Mouse (Mus musculus): ENCODE data around the gene Tmco5. TPM values are rescaled to one million over a fixed set of nuclear protein-coding genes. Genes with fewer than 3 reads are reported as not detected.
A peak's percentile ranks its signal among the peaks of the same experiment; 100 is the strongest.

The Tmco5 gene
- not detected in 2 replicates for polyA plus RNA-seq (2016; fragmentation: Nextera tagmentation; extraction: Ambion mirVana)

DNA sequence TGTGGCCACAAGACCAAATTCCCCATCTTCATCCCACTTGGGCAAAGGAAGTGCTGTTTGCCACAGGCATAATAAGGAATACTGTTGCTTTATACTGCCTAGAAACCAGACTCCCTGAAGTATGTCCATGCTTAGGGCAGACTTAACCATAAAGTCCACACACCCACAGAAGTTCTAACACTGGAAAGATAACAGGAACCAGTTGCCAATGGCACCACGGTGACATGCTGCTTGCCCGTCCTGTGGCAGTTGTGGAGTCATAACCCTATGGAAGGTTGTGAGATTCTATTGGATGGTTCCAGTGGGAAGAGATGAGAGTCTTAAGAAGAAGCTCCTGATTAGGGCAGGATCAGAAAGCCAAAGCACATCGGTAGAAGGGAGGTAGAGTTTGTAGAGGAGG is at the start of gene Tmco5:
Gene Tmco5 (plus strand): TSS at position 301 of the 400 bp plus-strand sequence.
- no peak within 1 kb of the TSS for H3K4me3 ChIP-seq
- no peak for DNase-seq (ENCODE audit: low spot score)
- 84% methylated on average over 3 of the region's 3 CpGs for WGBS
- H3K27me3 ChIP-seq (ENCODE audit: insufficient read depth, poor library complexity, severe bottlenecking), result peaks cover 5% of the 10 kb centered on the region; the same call in 1 of the 2 replicates
- H3K36me3 ChIP-seq, result no peaks in the 10 kb centered on the region
- no peak within 1 kb of the TSS for H3K27ac ChIP-seq
- no peaks in the 10 kb centered on the region for H3K4me1 ChIP-seq
- H3K9me3 ChIP-seq, result no peaks in the 10 kb centered on the region

DNA sequence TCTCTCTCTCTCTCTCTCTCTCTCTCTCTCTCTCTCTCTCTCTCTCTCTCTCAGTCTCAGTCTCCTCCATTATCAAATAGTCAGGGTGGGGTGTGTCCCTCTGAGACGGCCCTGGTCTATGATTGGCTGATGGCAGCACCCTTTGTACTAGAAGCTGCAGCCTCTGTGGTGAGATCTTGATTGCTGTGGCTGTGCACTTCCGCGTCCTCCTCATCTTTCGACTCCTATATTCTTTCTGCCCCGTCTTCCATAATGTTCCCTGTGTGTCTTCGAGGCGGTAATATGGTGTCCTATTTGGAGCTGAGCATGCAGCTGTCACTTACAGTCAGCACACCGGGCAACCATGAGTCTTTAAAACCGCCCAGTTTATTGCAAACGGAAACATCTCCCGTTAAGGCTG is 46.6 kb upstream of the Tmco5 start:
- Histone ChIP-seq H3K27ac (no peak overlapping the region), H3K9me3 (no peaks in the 10 kb centered on the region), H3K27me3 (ENCODE audit: insufficient read depth, poor library complexity, severe bottlenecking) (no peaks in the 10 kb centered on the region), H3K4me1 (no peaks in the 10 kb centered on the region), H3K36me3 (no peaks in the 10 kb centered on the region), H3K4me3 (no peak overlapping the region)
- WGBS, result 73% methylated on average over 11 of the region's 11 CpGs
- DNase-seq (ENCODE audit: low spot score), result peak; percentile 53

DNA sequence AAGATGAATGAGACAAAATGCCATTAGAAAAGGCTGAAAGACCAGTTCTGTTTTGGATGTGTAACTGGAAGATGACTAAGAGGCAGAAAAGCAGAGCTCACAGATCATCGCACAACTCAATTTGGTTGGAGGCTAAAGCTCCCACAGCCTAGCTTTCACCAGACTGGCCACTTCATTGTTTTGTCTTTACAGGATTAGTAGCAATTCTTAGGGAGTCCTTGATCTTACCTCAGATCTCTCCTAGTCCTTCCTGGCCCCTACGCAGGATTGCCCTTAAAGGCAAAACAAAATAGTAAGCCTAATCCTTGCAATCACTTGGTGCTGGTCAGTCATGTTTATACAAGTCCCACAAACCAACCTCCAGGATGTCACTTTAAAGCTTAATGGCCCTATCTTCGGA is 40.7 kb upstream of the Tmco5 start:
- DNase-seq (ENCODE audit: low spot score), result peak; percentile 35
- Histone ChIP-seq H3K4me1 (no peaks in the 10 kb centered on the region), H3K27me3 (ENCODE audit: insufficient read depth, poor library complexity, severe bottlenecking) (no peaks in the 10 kb centered on the region), H3K4me3 (no peak overlapping the region), H3K27ac (no peak overlapping the region), H3K36me3 (no peaks in the 10 kb centered on the region), H3K9me3 (no peaks in the 10 kb centered on the region)
- WGBS, result 53% methylated on average over 3 of the region's 3 CpGs

DNA sequence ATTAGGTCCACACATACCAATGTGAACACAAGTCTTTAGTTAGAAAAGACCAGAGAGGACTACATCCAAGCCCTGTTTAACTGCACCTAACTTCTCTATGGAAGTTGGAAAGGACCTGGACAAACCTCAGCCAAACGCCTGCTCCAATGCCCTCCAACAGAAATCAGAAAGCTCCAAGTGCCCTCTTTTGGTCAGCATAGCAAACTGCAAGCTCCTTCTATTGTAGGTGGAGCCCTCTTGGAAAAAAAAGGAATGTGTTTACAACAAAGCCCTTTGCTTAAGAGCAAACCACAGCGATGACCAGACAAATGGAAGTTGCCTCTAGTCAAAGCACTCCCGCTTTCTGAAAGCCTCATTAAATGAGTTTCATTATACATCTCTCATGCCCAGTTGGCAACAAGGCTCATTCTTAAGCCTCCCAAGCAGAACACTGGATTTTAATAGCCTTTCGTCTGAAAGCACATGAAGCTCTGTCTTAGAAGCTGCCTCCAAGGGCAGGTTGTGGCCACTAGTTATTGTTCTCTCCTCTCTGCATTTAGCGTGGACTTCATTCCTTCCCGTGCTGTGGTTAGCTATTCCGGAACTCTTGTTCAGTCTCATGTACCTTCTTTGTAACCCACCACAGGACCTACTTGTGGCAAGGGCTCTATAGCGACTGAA is 39.8 kb upstream of the Tmco5 start:
- Histone ChIP-seq H3K4me1 (no peaks in the 10 kb centered on the region), H3K36me3 (no peaks in the 10 kb centered on the region), H3K9me3 (no peaks in the 10 kb centered on the region), H3K4me3 (no peak overlapping the region), H3K27ac (no peak overlapping the region), H3K27me3 (ENCODE audit: insufficient read depth, poor library complexity, severe bottlenecking) (no peaks in the 10 kb centered on the region)
- 40% methylated on average over 8 of the region's 8 CpGs for WGBS
- DNase-seq (ENCODE audit: low spot score), result peak; percentile 71

DNA sequence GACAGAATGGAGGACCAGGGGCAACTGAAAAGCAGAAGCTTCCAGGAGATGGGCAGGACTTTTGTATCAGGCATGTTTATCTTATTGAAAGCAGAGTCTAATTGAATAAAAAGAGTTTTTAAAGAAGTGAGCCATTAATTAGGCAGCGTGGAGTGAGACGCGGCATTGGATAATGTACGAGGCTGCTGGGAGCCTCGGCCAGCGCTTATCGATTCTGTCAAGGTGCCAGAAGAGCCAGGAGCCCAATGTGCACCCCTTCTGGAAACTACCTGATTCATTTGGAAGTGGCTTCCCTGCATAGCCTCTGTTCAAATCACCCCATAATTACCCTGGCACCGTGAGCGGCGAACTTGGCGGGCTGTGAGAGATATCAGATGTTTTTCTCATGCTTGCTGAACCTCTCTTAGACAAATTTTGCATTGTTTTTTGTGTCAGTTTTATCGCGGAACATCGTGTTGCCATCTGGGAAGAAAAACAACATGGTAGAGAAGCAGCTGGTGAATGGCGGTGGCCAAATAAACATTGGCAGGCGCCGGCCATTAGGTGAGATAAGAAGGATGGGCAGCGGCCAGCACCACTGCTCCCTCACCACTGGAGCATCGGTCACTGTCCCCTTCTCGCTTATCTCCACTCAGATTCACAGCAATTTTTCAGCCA is 28.4 kb upstream of the Tmco5 start:
- peak; percentile 56 for DNase-seq (ENCODE audit: low spot score)
- 65% methylated on average over 20 of the region's 20 CpGs for WGBS
- Histone ChIP-seq H3K27ac (no peak overlapping the region), H3K27me3 (ENCODE audit: insufficient read depth, poor library complexity, severe bottlenecking) (no peaks in the 10 kb centered on the region), H3K9me3 (no peaks in the 10 kb centered on the region), H3K4me1 (no peaks in the 10 kb centered on the region), H3K36me3 (no peaks in the 10 kb centered on the region), H3K4me3 (no peak overlapping the region)

DNA sequence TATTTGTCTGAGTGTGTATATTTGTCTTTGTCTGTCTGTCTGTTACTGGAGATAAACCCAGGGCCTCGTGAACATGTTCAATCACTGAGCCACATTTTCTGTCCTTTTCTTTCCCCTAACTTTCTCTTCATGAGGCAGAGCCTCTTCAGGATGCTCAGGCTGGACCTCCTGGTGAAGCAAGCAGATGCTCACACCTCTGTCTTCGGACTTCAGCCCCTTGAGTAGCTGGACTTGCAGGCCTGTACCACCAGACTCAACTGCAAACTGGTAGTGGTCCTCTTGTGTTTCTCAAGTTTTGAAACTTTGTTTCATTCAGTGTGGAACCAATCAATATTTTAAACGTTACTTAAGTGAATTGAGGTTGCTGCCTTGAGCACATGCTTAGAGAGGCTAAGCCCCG is 27.1 kb upstream of the Tmco5 start:
- WGBS, result 72% methylated on average over 4 of the region's 4 CpGs
- Histone ChIP-seq H3K36me3 (no peaks in the 10 kb centered on the region), H3K4me3 (no peak overlapping the region), H3K27me3 (ENCODE audit: insufficient read depth, poor library complexity, severe bottlenecking) (no peaks in the 10 kb centered on the region), H3K27ac (no peak overlapping the region), H3K4me1 (no peaks in the 10 kb centered on the region), H3K9me3 (no peaks in the 10 kb centered on the region)
- DNase-seq (ENCODE audit: low spot score), result peak; percentile 55

DNA sequence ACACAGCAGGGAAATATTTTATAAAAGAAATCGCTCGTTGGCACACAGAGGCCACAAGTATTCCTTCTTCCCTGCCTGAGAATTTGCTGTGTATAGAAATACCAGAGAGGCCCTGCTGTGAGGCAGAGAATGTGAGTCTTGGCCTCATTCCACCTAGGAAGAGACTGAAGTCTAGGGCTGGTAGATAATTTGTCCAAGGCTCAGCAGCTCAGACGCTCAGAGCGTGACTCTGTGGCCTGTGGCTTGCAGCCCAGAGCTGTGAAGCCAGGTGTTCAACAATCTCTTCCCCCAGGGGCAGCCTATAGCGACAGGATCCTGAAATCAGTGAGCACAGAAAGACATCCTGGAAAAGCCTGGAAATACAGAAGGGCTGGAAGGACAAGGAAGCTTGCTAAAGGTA is 26.2 kb upstream of the Tmco5 start:
- peak; percentile 68 for DNase-seq (ENCODE audit: low spot score)
- Histone ChIP-seq H3K27ac (no peak overlapping the region), H3K4me3 (no peak overlapping the region), H3K27me3 (ENCODE audit: insufficient read depth, poor library complexity, severe bottlenecking) (no peaks in the 10 kb centered on the region), H3K4me1 (no peaks in the 10 kb centered on the region), H3K9me3 (no peaks in the 10 kb centered on the region), H3K36me3 (no peaks in the 10 kb centered on the region)
- WGBS, result 56% methylated on average over 5 of the region's 5 CpGs

DNA sequence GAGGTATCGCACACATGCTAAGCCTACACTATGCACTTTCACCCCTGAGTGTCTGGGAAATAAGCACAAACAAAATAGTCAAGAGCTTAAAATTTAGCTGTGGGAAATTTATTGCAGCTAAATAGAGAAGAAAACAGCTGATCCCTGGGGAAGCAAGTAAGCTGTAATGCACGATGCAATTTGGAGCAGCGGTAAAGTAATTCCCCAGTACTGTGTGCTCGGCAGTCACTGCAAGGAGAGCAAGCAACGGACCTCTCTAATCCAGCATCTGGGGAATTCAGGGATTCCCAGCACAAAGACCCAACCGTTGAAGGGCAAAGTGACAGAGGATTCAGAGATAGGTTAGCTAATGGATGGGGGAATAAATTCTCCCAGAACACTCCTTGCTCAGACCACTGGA is 19.8 kb upstream of the Tmco5 start:
- 76% methylated on average over 6 of the region's 6 CpGs for WGBS

DNA sequence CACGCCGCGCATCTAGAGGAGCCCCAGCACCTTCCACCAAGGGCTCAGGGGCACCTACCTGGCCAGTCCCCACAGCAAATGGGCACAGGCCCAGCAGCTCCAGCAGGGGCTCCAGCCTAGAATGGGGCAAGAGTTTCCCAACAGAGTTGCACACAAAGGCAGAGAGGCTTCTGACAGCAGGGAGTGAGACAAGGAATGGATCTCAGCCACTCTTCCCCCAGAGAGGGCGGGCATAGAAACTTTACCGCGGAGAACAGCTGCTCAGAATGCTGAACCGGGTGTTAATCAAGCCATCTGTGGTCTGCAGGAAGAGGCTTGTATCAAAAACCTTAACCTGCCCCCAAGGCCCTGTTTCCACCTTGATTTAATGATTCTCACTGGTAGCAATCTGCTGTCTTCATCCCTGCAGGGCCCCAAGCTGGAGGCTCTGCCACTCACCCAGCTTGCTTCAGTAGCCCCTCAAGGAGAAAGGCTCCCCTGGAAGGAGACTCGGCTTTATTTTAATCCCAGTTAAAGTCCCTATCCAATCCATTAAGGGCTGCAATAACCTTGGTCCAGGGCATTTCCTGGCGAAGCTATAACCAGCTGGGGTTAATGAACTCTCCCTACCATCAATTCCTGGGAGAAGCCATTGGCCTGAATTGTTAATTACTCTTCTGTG is 1.4 kb upstream of the Tmco5 start:
- H3K27ac ChIP-seq, result no peak overlapping the region
- H3K9me3 ChIP-seq, result no peaks in the 10 kb centered on the region
- no peak overlapping the region for H3K4me3 ChIP-seq
- no peak for DNase-seq (ENCODE audit: low spot score)
- WGBS, result 38% methylated on average over 9 of the region's 9 CpGs
- H3K36me3 ChIP-seq, result no peaks in the 10 kb centered on the region
- H3K27me3 ChIP-seq (ENCODE audit: insufficient read depth, poor library complexity, severe bottlenecking), result peaks cover 5% of the 10 kb centered on the region; the same call in 1 of the 2 replicates
- no peaks in the 10 kb centered on the region for H3K4me1 ChIP-seq

More for the DNA sequence above, 19.8 kb upstream of the Tmco5 start:
- Histone ChIP-seq H3K27me3 (ENCODE audit: insufficient read depth, poor library complexity, severe bottlenecking) (no peaks in the 10 kb centered on the region), H3K27ac (no peak overlapping the region), H3K4me3 (no peak overlapping the region), H3K36me3 (no peaks in the 10 kb centered on the region), H3K4me1 (no peaks in the 10 kb centered on the region), H3K9me3 (no peaks in the 10 kb centered on the region)
- DNase-seq (ENCODE audit: low spot score), result no peak

DNA sequence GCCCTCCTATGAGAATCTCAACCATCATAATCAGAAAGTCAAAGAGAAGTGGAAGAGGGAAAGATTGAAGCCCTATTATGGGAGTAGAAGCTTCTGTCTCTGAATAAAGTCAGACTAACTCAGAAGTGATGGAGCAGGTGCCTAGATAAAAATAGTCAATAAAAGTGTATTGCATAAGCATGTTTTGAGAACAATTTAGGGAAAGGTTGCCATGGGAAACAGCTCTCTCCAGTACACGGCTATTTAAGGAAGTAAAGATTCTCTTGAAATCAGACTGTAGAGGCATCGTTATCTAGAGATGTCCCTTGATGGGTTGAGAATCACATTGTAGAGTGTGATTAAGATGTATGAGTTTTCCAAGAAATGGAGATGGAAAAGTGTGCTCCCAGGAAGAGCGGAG is 1.2 kb downstream of the Tmco5 start:
- Histone ChIP-seq H3K9me3 (no peaks in the 10 kb centered on the region), H3K27me3 (ENCODE audit: insufficient read depth, poor library complexity, severe bottlenecking) (peaks cover 5% of the 10 kb centered on the region; the same call in 1 of the 2 replicates)

DNA sequence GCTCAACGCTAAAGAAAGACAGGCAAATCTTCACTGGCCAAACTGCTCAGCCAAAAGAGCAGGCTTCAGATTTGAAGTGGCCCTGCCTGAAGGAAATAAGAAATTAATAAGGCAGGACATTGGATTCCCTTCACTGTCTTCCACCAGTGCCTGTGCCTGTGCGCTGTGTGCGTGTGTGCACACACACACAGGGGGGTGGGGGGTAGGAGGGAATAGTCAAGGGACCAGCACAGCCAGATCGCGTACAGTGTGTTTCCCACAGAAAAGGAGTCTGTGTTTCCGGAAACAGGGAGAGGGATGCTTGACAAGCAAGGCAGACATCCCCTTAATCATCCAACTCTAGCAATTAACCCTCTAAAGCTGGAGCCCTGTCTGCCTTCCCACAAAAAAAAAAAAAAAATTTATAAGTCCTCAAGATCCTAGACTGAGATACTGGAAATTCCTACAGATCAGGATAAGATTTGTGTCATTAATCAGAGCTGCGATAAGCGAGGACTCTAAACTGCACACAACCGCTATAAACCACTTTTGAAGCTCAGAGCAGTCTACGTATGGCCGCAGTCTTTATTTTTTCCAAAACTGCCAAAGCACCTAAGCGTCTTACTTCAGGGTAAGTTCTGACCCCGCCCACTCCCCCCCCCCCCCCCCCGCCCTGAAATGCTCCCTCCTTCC is 15.0 kb downstream of the Tmco5 start:
- Histone ChIP-seq H3K9me3 (no peaks in the 10 kb centered on the region), H3K4me3 (peak overlapping the region; percentile 58), H3K27ac (no peak overlapping the region), H3K4me1 (peaks cover 5% of the 10 kb centered on the region), H3K27me3 (ENCODE audit: insufficient read depth, poor library complexity, severe bottlenecking) (no peaks in the 10 kb centered on the region), H3K36me3 (no peaks in the 10 kb centered on the region)
- WGBS, result 38% methylated on average over 14 of the region's 14 CpGs
- no peak for DNase-seq (ENCODE audit: low spot score)

More for the DNA sequence above, 1.2 kb downstream of the Tmco5 start:
- no peak overlapping the region for H3K27ac ChIP-seq
- no peak for DNase-seq (ENCODE audit: low spot score)
- 80% methylated on average over 3 of the region's 3 CpGs for WGBS
- H3K4me1 ChIP-seq, result no peaks in the 10 kb centered on the region
- no peaks in the 10 kb centered on the region for H3K36me3 ChIP-seq
- no peak overlapping the region for H3K4me3 ChIP-seq

DNA sequence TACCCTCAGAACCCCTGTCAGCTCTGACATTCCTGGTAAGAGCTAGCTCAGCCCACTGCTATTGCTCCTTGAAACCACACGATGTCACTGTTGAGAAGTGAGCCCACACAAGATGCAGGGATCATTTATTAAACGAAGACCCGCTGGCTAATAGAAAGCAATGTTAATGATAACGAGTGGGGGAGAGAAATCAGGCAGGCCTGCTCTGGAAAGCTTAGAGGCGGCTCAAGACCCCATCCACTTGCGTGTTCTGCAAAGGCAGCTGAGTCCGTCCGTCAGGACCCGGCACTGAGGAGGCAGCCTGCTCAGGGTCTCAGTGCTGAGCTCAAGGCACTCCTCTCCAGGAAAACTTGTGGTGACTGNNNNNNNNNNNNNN is 15.5 kb downstream of the Tmco5 start:
- DNase-seq (ENCODE audit: low spot score), result peak; percentile 79
- H3K27me3 ChIP-seq (ENCODE audit: insufficient read depth, poor library complexity, severe bottlenecking), result peaks cover under 1% of the 10 kb centered on the region; the same call in 1 of the 2 replicates
- H3K9me3 ChIP-seq, result no peaks in the 10 kb centered on the region
- H3K36me3 ChIP-seq, result no peaks in the 10 kb centered on the region
- H3K4me3 ChIP-seq, result peak overlapping the region; percentile 58
- H3K27ac ChIP-seq, result no peak overlapping the region
- WGBS, result 2% methylated on average over 9 of the region's 9 CpGs
- H3K4me1 ChIP-seq, result peaks cover 5% of the 10 kb centered on the region
